Mouse (Mus musculus) heart, postnatal 10 days (tissue): ENCODE measurements around the gene Znrf3. TPM values are rescaled to one million over a fixed set of nuclear protein-coding genes. Genes with fewer than 3 reads are reported as not detected.
"Not testable (repeated sequence)": the region's sequence is repeated elsewhere in the genome, so short reads cannot be mapped to it uniquely, and the experiment has no call there.

Source experiments
- DNase-seq, 2 experiments: peaks; one replicate each; pipeline ENCODE4 v3.0.0; 2021
- intact Hi-C: fragments of 180-260 bp; cut with DNase I; formaldehyde crosslinking; loops from one replicate; pipeline ENCODE4 v1.15.1; 2025
- total RNA-seq, 2 experiments: library from RNA; stranded (reverse); gene quantifications; 2 replicates each; pipeline ENCODE4 v1.2.3; 2021

Znrf3 gene
- total RNA-seq: 10 to 100 TPM; 11.9 to 14.7 TPM

DNA sequence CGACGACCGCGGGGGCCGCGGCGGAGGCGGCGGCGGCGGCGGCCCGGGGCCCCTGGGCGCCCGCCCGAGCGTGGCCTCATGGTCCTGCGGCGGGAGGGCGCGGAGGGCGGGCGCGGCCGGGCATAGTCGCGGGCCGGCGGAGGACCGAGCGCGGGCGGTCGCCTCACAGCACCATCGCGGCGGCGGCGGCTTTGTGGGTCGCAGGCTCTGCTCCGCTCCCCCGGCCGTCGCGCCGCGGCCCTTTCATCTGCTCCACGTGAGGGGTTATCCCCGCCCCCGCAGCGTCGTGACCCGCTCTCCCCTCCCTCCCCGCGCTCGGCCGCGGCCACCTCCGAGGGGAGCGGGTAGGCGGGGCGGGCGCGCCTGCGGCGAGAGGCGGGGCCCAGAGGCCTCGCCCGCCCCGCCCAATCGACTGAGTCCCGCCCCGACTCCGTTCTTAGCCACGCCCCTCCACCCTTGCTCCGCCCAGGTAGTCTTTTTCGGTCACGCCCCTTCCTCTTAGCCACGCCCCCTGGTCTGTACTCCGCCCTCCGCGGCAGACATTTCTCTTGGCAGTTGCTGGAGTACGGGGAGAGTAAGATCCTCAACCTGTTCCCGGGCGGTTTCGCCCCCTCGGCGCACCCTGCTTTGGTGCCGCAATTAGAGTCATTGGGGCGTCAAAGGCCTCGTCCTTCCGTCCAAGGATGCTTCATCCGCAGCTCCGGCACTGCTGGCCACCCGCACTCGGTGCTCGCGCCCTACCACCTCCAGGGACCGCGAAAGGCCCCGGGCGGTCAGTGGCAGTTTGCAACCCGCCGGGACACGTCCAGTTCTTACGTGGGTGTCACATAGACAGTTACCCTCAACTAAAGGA is at the start of gene Znrf3:
Znrf3 (minus strand) TSS at position 249 of the 853 bp plus-strand sequence.
- intact Hi-C loops: no loop called here
- peak; percentile 94 to 98 for DNase-seq

DNA sequence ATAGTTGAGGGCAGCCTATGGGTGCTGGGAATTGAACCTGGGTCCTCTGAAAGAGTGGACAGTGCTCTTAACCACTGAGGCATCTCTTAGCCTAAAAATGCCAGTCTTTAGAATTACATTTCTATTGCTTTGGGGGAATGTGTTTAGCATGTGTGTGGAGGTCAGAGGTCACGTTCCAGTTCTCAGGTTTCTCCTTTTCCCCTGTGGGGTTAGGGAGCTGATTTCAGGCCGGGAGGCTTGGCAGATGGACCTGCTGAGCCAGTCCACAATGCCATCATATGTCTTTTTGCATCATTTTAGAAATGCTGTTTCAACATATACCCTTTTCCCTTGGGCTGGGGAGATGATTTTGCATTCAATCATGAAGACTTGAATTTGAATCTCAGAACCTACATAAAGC is 49.2 kb upstream of the Znrf3 start:
- intact Hi-C loops: no loop called here
- no peak for DNase-seq

DNA sequence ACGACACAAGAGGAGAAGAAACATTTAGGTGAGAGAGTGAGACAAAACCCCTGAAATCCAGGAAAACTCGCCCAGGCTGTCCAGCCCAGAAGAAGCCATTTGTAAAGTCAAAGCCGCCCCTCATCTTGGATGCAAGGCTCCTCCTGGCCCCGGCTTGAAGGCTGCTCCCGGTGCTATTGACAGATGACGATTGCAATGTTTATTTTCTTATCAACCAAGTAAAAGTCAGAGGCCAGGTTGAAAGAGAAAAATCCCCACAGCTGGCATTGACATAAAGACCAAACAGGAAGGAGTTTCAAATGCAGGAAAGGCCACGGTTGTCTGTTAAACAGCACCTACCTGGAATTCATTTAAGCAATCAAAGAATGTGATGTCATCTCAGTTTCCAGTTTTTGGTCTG is 47.3 kb upstream of the Znrf3 start:
- intact Hi-C loops: no loop called here
- no peak for DNase-seq

DNA sequence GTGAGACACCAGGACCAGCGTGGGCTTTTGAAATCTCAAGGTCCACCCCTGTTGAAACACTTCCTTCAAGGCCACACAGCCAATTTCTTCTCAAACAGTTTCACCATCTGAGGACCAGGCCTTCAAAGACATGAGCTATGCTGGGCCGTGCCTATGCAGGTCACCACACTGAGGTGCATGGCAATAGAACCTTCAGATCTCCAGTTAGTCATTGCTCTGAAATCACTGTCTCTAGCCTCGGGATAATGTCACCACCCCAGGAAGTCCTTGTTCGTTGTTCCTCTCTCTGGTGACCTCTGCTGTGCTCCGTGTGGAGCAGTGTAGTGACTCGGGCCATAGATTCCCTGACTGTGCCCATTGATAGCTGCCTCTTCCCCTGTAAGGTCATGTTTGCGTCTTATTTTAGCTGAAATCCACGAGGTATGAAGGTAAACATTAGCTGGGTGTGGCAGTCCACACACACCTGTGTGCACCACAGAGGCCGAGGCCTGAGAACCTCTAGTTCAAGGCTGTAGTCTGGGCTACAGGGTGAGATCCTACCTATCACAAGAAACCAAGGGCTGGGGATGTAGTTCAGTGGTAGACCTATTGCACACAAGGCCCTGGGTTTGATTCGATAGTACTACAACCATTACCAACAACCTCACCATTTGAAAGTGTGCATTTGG is 46.5 kb upstream of the Znrf3 start:
- DNase-seq: no peak
- intact Hi-C loops: no loop called here

DNA sequence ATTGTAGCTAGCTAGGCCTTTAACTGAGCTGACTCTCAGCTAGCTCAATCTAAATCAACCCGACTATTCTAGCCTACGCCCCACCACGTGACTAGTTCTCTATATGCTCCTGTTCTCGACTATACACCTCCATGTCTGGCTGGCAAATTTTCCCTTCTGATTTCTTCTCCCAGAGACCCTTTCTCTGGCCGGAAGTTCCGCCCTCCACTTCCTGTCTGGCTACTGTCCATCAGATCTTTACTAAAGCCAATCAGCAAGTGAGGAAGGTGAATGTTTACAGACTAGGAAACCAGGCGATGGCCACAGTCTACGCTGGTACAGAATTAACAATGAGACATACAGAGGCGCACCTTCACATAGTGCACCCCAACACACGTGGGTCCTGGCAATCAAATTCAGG is 44.8 kb upstream of the Znrf3 start:
- intact Hi-C loops: loop anchor here (5.0 kb wide), 3 partner anchors 218 to 398 kb away; no protein-coding TSS in a partner anchor

DNA sequence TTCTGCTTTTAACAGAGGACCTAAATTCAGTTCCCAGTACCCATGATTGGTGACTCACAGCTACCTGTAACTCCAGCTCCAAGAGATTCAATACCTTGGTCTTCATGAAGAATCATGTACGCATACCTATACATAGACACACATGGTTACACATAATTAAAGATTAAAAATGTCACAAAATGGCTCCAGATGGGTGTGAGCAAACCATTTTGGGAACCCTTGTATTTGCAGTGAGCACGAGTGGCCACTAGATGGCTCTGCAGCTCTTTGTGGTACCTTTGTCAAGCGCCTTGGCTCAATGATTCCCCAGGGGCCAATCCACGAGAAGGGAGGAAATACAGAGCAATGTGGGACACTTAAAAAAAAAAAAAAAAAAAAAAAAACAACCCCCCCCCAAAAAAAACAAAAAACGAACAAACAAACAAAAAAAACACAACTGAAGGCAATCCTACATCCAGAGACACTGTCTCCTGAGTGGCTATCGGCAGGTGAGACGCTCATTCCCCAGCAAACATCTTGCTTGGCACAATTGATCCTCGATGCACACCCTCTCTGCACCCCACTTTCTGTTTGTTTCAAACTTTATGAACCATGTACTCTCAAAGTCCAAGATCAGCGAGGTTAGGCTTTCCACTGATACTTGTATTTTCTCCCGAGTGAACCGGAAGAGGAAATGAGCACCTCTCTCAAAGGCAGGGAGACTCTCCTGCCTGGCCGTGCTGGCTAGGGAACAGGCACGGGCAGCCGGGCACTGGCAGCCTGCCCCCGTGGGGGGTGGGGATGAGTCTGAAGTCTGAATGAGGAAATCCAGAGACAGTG is 40.8 kb upstream of the Znrf3 start:
- intact Hi-C loops: loop anchor here (1.0 to 5.0 kb wide), 6 partner anchors 35 to 402 kb away; partner anchors contain the start of gene Xbp1
- peak; percentile 87 to 92 for DNase-seq

More for the DNA sequence above, 44.8 kb upstream of the Znrf3 start:
- not testable (repeated sequence) for DNase-seq

DNA sequence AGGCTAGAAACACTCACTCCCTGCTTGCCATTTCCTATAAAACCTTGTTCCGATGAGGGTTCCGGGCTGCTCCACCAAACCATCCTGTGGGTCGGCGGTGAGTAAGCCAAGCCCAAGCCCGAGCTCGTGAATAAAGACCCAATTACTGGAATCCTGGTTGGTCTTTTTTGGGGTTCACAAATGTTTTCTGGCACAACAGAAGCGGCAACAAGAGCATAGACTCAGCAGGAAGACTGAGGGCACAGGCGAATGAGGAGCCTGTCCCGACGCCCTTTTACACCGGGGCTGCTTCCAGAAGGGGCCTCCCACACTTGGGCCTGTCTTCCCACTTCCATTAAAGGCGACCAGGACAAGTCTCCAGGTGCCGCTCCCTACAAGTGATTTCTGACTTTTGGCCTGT is 37.9 kb upstream of the Znrf3 start:
- intact Hi-C loops: no loop called here
- no peak for DNase-seq

DNA sequence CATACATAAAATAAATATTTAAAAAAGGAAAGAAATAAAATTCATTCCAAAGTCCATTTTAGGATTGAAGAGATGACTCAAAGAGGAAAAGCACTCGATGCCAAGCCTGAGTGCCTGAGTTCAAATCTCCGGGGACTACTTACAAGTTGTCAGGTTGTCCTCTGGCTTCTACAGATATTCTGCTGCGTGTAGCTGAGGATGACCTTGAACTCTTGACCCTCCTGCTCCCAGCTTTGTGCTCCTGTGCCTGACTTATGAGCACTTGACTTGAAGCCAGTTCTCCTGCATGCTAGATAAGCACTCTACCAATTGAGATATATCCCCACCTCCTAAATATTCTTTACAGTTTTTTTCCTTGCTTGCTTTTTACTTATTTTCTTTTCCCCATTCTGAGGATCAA is 34.2 kb upstream of the Znrf3 start:
- no peak for DNase-seq
- intact Hi-C loops: loop anchor here (5.0 kb wide), 1 partner anchor 362 kb away; no protein-coding TSS in a partner anchor

DNA sequence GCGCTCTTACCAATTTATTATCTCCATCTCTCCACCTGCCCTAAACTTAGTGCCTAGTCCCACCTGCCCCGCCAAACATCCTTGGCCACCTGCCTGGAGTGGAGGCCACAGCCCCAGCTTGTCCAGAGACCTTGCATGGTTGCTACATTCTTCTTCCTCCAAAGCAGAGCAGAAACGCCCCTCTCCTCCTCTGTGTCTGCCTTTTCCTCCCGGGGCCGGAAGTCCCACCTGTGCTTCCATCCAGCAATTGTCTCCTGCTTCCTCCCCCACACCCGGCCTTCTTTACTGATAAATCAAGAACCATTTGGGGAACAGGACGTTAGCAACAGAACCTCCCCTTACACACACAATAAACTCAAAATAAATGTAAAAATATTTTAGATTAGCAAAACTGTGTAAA is 33.5 kb upstream of the Znrf3 start:
- DNase-seq: peak in 1 of 2 experiments; percentile 15
- intact Hi-C loops: loop anchor here (5.0 kb wide), 1 partner anchor 361 kb away; no protein-coding TSS in a partner anchor

DNA sequence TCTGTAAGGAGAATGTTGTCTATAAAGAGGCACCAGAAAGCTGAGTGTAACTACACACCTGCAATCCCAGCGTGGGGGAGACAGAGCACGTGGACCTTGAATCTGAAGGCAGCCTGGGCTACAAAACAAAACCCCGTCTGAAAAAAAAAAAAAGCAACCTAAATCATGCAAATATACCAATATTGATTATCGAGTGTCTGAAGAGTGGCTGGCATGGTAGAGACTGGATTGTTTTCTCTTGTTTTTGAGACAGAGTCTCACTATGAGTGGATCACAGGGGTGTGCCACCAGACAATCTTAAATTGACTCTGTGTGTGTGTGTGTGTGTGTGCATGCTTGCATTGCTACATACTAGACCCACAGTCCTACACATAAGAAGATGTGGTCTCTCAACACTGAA is 32.2 kb upstream of the Znrf3 start:
- no peak for DNase-seq
- intact Hi-C loops: loop anchor here (5.0 kb wide), 1 partner anchor 360 kb away; no protein-coding TSS in a partner anchor

DNA sequence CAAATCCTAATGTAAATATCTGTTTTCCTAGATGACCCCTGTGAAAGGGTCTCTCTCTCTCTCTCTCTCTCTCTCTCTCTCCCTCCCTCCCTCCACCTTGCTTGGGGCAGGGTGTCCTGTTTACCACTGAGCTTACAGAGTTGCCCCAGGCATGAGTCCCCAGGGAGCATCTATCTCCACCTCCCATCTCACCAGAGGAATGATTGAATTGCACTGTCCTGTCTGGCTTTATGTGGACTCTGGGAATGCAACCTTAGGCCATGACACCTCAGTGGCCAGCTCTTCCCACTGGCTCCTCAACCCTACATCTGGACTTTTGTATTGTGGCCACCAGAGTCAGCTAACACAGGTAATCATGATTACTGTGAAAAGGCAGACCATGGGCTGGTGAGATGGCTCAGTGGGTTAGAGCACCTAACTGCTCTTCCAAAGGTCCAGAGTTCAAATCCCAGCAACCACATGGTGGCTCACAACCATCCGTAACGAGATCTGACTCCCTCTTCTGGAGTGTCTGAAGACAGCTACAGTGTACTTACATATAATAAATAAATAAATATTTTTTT is 31.0 kb upstream of the Znrf3 start:
- intact Hi-C loops: loop anchor here (5.0 kb wide), 1 partner anchor 358 kb away; no protein-coding TSS in a partner anchor
- DNase-seq: not testable (repeated sequence)

DNA sequence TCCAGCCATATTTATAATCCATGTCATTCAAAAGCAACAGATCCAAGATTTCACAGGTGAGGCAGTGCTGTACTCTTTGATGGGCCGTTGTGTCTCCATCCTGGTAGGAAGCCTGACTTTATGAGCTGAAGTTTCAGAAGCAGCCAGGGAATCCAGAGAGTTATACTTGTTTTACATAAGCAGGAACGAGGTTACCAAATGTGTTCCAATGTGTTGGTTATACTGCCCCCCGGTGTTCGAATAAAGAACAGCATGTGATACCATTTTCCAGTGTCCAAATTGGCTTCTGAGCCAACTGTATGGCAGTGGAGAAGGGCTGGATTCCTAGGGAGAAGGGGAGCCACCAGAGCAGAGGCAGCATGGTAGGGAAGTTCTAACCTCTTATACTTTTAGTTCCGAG is 29.5 kb upstream of the Znrf3 start:
- peak; percentile 72 to 84 for DNase-seq
- intact Hi-C loops: loop anchor here (1.0 kb wide), 2 partner anchors 184 to 293 kb away; no protein-coding TSS in a partner anchor

DNA sequence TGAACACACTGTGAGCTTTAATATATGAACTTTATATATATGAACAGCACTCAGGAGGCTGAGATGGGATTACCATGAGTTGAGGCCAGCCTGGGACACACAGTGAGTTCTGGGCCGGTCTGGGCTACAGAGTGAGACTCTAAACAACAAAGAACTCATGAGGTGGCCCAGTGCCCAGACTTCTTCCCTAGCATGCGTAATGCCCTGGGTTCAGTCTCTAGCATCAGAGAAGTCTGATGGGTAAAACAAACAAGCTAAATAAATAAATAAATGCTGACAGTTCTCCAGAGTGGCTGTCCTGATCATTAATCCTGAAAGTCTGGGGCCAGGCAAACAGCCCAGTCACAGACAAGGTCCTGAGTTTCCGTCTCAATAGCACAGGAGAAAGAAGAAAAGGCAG is 25.4 kb upstream of the Znrf3 start:
- no peak for DNase-seq
- intact Hi-C loops: no loop called here

DNA sequence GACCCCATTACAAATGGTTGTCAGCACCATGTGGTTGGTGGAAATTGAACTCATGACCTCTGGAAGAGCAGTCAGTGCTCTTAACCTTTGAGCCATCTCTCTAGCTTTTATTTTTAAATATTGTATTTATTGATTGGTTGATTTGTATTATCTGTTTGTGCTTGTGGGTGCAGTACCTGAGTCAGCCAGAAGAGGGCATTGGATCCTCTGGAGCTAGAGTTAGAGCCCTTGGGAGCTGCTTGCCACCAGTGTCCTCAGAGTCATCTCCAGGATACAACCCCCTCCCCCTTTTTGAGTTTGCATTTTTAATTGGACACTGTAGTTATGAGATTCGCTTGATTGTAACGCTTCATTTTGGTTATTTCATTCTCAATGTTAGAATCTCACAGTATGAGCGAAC is 24.4 kb upstream of the Znrf3 start:
- intact Hi-C loops: no loop called here
- peak; percentile 24 to 58 for DNase-seq

DNA sequence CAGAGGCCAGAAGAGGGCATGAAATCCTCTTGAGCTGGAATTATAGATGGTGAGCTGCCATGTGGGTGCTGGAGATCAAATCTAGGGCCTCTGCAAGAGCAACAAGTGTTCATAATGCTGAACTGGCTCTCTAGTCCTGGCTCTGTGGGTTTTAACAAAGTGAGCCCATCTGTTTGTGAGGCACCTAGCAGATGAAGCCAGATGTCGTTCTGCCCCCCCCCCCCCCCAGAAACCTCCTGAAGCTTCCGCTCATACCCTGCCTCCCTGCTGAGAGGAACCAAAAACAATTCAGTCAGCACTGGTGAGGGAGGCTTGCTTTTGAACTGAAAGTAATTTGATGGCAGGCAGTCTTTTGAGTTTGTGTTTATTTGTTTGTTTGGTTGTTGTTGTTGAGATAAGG is 23.8 kb upstream of the Znrf3 start:
- DNase-seq: no peak
- intact Hi-C loops: no loop called here

DNA sequence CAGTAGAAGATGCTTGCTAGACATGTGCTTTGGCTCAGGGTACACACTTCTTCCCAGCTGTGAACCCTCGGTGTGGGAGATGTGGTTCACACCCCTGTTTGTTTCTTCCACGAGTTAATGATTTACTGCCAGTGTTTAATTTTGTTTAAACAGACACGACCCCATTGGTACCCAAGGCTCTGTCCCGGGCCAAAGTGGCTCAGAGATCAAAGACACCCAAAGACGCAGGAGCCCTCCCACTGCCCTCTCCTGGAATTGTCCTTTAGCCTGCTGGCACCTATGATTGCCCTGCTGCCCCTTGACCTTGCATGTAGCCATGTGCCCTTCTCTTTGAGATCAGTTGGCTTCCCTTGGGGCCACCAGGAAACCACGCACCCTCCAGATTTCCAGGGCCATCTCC is 7.3 kb upstream of the Znrf3 start:
- no peak for DNase-seq
- intact Hi-C loops: loop anchor here (5.0 kb wide), 1 partner anchor 160 kb away; no protein-coding TSS in a partner anchor

DNA sequence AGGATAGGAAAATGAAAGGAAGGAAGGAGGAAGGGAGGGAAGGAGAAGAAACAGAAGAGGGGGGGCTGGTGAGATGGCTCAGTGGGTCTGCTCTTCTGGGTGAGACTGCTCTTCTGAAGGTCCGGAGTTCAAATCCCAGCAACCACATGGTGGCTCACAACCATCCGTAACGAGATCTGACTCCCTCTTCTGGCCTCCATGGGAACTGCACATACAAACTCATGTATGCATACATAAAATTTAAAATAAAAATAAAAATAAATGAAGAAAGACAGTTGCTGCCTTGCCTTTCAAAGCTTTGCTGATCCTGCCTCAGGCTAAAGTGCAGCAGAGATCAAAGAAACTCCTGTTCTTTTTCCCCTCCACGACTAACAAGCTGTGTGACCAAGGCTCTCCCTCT is 6.7 kb upstream of the Znrf3 start:
- DNase-seq: no peak
- intact Hi-C loops: loop anchor here (5.0 kb wide), 1 partner anchor 159 kb away; no protein-coding TSS in a partner anchor

DNA sequence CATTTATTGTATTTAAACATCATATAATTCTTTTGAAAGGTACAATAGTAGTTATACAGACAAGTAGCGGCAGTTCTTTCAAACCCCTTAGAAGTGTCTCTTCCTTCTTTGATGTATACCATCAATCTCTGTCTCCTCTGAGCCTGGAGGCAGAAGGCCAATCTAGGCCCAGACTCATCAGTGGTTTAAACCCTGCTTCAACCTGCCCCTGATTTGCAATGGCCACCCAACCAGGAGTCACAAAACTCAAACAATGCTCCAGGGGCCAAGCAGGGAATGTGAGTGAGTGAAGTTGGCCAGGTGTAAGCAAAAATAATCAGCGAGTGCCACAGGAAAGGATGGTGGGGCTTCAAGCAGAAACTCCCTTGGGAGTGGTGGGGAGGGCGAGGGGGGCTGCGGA is 6.1 kb upstream of the Znrf3 start:
- intact Hi-C loops: loop anchor here (5.0 kb wide), 1 partner anchor 158 kb away; no protein-coding TSS in a partner anchor

DNA sequence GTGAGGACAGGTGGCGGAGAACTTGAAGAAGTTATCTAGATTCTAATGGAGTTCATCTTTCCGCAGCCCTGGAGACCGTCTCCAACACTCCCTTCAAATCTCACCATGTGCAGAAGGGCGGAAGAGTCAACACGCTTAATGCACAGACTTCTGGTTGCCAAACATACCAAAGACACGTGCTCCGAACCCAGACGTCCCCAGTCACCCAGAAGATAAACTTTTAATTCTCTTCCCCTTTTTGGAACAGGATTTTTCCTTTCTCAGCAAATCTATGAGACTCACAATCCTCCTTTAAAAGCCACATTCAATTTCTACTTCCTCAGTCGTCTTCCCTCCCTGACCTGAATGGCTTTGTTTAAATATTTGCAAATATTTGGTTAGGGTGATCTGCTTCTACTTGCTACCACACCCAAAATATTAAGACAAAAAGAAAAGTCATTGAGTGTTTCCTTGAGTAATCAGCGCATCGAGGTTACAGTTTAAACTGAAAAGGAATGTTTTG is 856 bp upstream of the Znrf3 start:
- no peak for DNase-seq
- intact Hi-C loops: no loop called here

More for the DNA sequence above, 6.1 kb upstream of the Znrf3 start:
- no peak for DNase-seq

DNA sequence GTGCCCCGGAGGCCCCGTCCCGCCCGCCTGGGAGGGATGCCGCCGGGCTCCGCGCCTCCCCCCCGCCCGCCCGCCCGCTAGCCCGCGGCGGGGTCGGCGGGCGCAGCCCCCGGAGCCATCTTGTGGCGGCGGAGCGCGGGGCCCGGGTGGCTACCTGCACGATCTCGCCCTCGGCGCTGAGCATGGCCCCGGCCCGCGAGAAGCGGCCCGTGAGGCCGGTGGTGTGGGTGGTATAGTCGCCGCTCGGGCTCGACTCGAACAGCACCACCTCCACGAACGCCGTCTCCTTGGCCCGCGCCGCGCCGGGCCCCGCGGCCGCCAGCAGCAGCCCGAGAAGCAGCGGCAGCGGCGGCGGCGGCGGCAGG is 431 bp downstream of the Znrf3 start:
- intact Hi-C loops: no loop called here

More for the DNA sequence above, 431 bp downstream of the Znrf3 start:
- DNase-seq: peak in 1 of 2 experiments; percentile 54
